Mouse (Mus musculus): ENCODE measurements around the gene Lasp1.

- TF ChIP-seq POLR2A (IDR thresholded peaks at IDR 0.05; ENCODE audit: control insufficient read depth, extremely low read depth, insufficient read depth, low read length, poor library complexity) (no peak), CTCF (IDR thresholded peaks at IDR 0.05; ENCODE audit: borderline replicate concordance, control insufficient read depth, extremely low read depth, insufficient read depth, low read length, poor library complexity) (no peak)
Measured at GRCm38 (mm10) chr11:97816176-97816575, 17.4 kb downstream of the Lasp1 start.

Data from thymus, adult 2 months (tissue).